Mouse (Mus musculus) small intestine, adult 2 months (tissue): ENCODE results near the gene Baiap2l2. TPM values are rescaled to one million over a fixed set of nuclear protein-coding genes. Genes with fewer than 3 reads are reported as not detected.

ENCODE experiments used
- H3K27ac ChIP-seq: fragments of 200-500 bp; 2 replicates; pipeline ENCODE4 v1.5.1; 2012; ENCODE audit warnings: low read depth, low read length, control low read depth, inconsistent platforms; ENCODE audit not compliant: insufficient read depth
- H3K27me3 ChIP-seq: fragments of 200-500 bp; 2 replicates; pipeline ENCODE4 v1.6.1; 2012; ENCODE audit warnings: mild to moderate bottlenecking, moderate library complexity, low read length, inconsistent platforms; ENCODE audit not compliant: control insufficient read depth, insufficient read depth
- H3K36me3 ChIP-seq: fragments of 200-500 bp; 2 replicates; pipeline ENCODE4 v1.6.1; 2012; ENCODE audit warnings: mild to moderate bottlenecking, low read length, control low read depth, inconsistent platforms; ENCODE audit not compliant: control insufficient read depth, insufficient read depth
- H3K4me1 ChIP-seq: fragments of 200-500 bp; 2 replicates; pipeline ENCODE4 v1.6.1; 2012; ENCODE audit warnings: low read length, inconsistent platforms, mixed read lengths; ENCODE audit not compliant: control insufficient read depth, insufficient read depth, insufficient read length
- H3K4me3 ChIP-seq: fragments of 200-500 bp; 2 replicates; pipeline ENCODE4 v1.5.1; 2012; ENCODE audit warnings: low read depth, mild to moderate bottlenecking, control low read depth, inconsistent platforms, low read length, moderate library complexity
- CTCF ChIP-seq: fragments of 200-500 bp; IDR thresholded peaks from 2 replicates; pipeline ENCODE4 v1.5.1; 2012; ENCODE audit warnings: low read depth, mild to moderate bottlenecking, control low read depth, inconsistent platforms, low read length, moderate library complexity, mixed read lengths; ENCODE audit not compliant: insufficient replicate concordance, insufficient read length; ENCODE audit errors: extremely low read depth
- POLR2A ChIP-seq: fragments of 200-500 bp; IDR thresholded peaks from 2 replicates; pipeline ENCODE4 v1.6.1; 2012; ENCODE audit warnings: low read depth, mild to moderate bottlenecking, control low read depth, inconsistent platforms, low read length, moderate library complexity
- WGBS: fragments of 180-500 bp; shearing (Covaris S2); methylation state at CpG from one replicate; pipeline ENCODE4 v1.1.7; 2018; 5-methylcytosine and 5-hydroxymethylcytosine counted together
- polyA plus RNA-seq: library from polyadenylated mRNA; depleted of rRNA; stranded (reverse); fragments of >200 nt; gene quantifications from 2 replicates; pipeline ENCODE4 v1.2.3, GENCODE M21; 2012; rRNA removed

Gene Baiap2l2
- 139 and 542 TPM in 2 replicates for polyA plus RNA-seq

- TF ChIP-seq POLR2A, result peak; percentile 85
- TF ChIP-seq CTCF, result no peak
- peaks cover 17% of the 10 kb centered on the region for H3K36me3 ChIP-seq
- 33% methylated on average over 10 of the region's 10 CpGs for WGBS
- no peaks in the 10 kb centered on the region for H3K27me3 ChIP-seq
- H3K27ac ChIP-seq, result peak within 1 kb of the TSS; percentile 93
- H3K4me3 ChIP-seq, result peak within 1 kb of the TSS; percentile 83
- H3K4me1 ChIP-seq, result peaks cover 29% of the 10 kb centered on the region
Measured at GRCm38 (mm10) chr15:79285399-79285798, at the start of gene Baiap2l2. Gene Baiap2l2 (minus strand): TSS chr15:79285537.

GRCm38 (mm10) chr15:79333409-79333808 lies 48.1 kb upstream of the Baiap2l2 start:
- TF ChIP-seq CTCF (no peak), POLR2A (no peak)
- H3K4me1 ChIP-seq, result peaks cover 8% of the 10 kb centered on the region; the same call in 1 of the 2 replicates
- H3K27me3 ChIP-seq, result no peaks in the 10 kb centered on the region
- no peaks in the 10 kb centered on the region for H3K36me3 ChIP-seq
- no peak overlapping the region for H3K4me3 ChIP-seq
- H3K27ac ChIP-seq, result 0 out of 2 replicates have a peak overlapping the region, but pooled peaks have one; percentile 36
- 9% methylated on average over 4 of the region's 4 CpGs for WGBS

- WGBS, result 84% methylated on average over 4 of the region's 4 CpGs
Measured at GRCm38 (mm10) chr15:79330521-79330920, 45.2 kb upstream of the Baiap2l2 start.

DNA sequence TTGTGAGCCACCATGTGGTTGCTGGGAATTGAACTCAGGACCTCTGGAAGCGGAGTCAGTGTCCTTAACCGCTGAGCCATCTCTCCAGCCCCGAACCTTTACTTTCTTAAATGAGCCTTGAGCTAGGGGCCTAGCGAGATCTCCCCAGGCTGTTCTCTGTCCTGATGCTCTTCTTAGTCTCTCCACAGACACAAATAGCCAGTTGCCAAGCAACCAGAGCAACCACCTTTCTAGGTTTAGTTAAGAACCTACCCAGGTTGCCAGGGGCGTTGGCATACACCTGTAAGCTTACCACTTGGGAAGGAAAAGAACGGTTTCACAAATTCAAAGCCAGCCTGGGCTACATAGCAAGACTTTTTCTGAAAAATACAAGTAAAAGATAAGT lies 44.6 kb upstream of the Baiap2l2 start:
- H3K27me3 ChIP-seq, result no peaks in the 10 kb centered on the region
- no peak overlapping the region for H3K27ac ChIP-seq
- 83% methylated on average over 6 of the region's 6 CpGs for WGBS

More at GRCm38 (mm10) chr15:79330521-79330920, 45.2 kb upstream of the Baiap2l2 start:
- Histone ChIP-seq H3K27me3 (no peaks in the 10 kb centered on the region), H3K27ac (no peak overlapping the region), H3K4me3 (no peak overlapping the region), H3K4me1 (peaks cover 16% of the 10 kb centered on the region), H3K36me3 (no peaks in the 10 kb centered on the region)
- TF ChIP-seq CTCF, result no peak
- no peak for TF ChIP-seq POLR2A

DNA sequence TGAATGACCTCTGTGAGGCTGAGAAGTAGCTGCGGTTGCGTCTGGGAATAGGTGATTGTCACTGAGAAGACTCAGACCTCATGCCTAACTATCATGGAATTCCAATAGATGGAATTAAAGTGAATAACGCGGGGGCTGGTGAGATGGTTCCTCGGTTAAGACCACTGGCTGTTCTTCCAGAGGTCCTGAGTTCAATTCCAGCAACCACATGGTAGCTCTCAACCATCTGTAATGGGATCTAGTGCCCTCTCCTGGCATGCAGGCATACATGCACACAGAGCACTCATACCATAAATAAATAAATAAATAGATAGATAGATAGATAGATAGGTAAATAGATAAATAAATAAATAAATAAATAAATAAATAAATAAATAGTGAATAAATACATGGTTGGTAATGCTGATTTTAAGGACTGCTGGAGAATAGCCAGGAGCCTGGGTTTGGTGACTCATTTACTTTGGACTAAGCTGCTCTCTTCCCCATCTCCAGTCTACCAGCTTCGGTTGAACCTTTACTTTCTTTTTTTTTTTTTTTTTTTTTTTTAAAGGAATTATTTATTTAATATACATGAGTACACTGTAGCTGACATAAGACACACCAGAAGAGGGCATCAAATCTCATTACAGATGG lies 44.1 kb upstream of the Baiap2l2 start:
- Histone ChIP-seq H3K36me3 (no peaks in the 10 kb centered on the region), H3K27ac (no peak overlapping the region), H3K4me1 (peaks cover 18% of the 10 kb centered on the region), H3K27me3 (no peaks in the 10 kb centered on the region), H3K4me3 (no peak overlapping the region)
- TF ChIP-seq CTCF (no peak; the same call in 1 of the 2 replicates), POLR2A (no peak)
- 92% methylated on average over 6 of the region's 6 CpGs for WGBS

More for the DNA sequence above, 44.6 kb upstream of the Baiap2l2 start:
- no peak for TF ChIP-seq POLR2A
- no peak for TF ChIP-seq CTCF
- Histone ChIP-seq H3K4me3 (no peak overlapping the region), H3K36me3 (no peaks in the 10 kb centered on the region), H3K4me1 (peaks cover 16% of the 10 kb centered on the region)

GRCm38 (mm10) chr15:79328939-79329275 lies 43.6 kb upstream of the Baiap2l2 start:
- H3K4me3 ChIP-seq, result no peak overlapping the region

DNA sequence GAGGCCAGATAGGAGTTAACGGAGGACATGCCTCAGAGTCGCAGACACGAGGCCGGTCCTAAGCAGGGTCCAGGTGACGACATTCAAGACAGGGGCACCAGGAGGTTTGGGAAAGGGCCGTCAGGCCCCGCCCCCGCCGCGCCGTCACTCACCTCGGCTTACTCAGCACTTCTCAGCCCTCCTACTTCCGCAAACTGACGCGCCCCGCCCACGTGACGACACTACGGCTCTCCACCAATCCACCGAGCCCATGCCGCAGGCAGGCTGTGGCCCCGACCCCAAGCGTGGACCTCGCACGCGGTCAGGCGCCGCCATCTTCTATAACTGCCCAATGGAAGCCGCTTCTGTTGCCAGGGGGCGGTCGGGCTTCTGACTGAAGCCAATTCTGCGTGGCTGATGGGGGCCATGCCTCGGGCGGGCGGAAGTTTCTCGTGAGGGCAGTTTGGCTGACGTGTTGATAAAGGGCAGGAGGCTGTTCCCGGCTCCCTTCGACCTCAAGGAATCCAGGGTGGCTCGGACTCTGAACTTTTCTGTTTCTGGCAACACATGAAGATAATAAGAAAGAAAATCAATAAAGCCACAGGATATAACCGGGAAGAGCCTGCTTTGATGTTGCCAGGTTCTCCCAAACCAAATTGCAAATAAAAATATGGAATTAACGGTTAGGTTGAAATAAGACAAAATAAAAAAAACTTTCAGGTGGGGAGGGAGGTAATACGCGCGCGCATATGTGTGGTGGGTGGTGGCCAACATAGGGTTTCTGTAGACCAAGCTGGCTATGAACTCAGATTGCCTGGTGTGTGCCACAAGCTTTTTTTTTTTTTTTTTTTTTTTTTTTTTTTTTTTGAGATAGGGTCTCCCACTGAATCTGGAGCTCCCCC lies 43.0 kb upstream of the Baiap2l2 start, which contains the start of gene Pla2g6:
Gene Pla2g6 (minus strand): TSS at position 333 of the 881 bp plus-strand sequence.
- TF ChIP-seq POLR2A (no peak), CTCF (no peak)
- no peaks in the 10 kb centered on the region for H3K36me3 ChIP-seq
- under 1% methylated on average over 46 of the region's 46 CpGs for WGBS
- H3K4me1 ChIP-seq, result peaks cover 30% of the 10 kb centered on the region
- H3K4me3 ChIP-seq, result peak within 1 kb of the TSS; percentile 75
- H3K27ac ChIP-seq, result peak within 1 kb of the TSS; percentile 95
- H3K27me3 ChIP-seq, result no peaks in the 10 kb centered on the region

More at GRCm38 (mm10) chr15:79328939-79329275, 43.6 kb upstream of the Baiap2l2 start:
- no peaks in the 10 kb centered on the region for H3K27me3 ChIP-seq
- WGBS, result 48% methylated on average over 4 of the region's 4 CpGs
- H3K4me1 ChIP-seq, result peaks cover 24% of the 10 kb centered on the region
- no peaks in the 10 kb centered on the region for H3K36me3 ChIP-seq
- H3K27ac ChIP-seq, result no peak overlapping the region
- TF ChIP-seq CTCF, result no peak
- TF ChIP-seq POLR2A, result no peak
